Mouse (Mus musculus) olfactory bulb, adult 2 months (tissue): ENCODE measurements around the gene Lrrc1. TPM values are rescaled to one million over a fixed set of nuclear protein-coding genes. Genes with fewer than 3 reads are reported as not detected.

ENCODE experiments used
- H3K27ac ChIP-seq: fragments of 200-500 bp; 2 replicates; pipeline ENCODE4 v1.5.1; 2012; ENCODE audit warnings: low read depth, low read length; ENCODE audit not compliant: insufficient read depth
- H3K4me1 ChIP-seq: fragments of 200-500 bp; 2 replicates; pipeline ENCODE4 v1.6.1; 2012; ENCODE audit warnings: low read length; ENCODE audit not compliant: control insufficient read depth, insufficient read depth
- H3K4me3 ChIP-seq: fragments of 200-500 bp; 2 replicates; pipeline ENCODE4 v1.5.1; 2012; ENCODE audit warnings: mild to moderate bottlenecking, low read depth, low read length, moderate library complexity; ENCODE audit not compliant: insufficient read depth
- CTCF ChIP-seq: fragments of 200-500 bp; IDR thresholded peaks from 2 replicates; pipeline ENCODE4 v1.5.1; 2012; ENCODE audit warnings: low read depth, mild to moderate bottlenecking, low read length, moderate library complexity; ENCODE audit not compliant: insufficient read depth
- POLR2A ChIP-seq: fragments of 200-500 bp; IDR thresholded peaks from 2 replicates; pipeline ENCODE4 v1.6.1; 2012; ENCODE audit warnings: mild to moderate bottlenecking, low read depth, low read length, moderate library complexity; ENCODE audit not compliant: insufficient read depth
- WGBS: fragments of 180-500 bp; shearing (Covaris S2); methylation state at CpG from one replicate; pipeline ENCODE4 v1.1.7; 2018; 5-methylcytosine and 5-hydroxymethylcytosine counted together
- polyA plus RNA-seq: library from polyadenylated mRNA; stranded (reverse); fragments of >200 nt; gene quantifications from 2 replicates; pipeline ENCODE4 v1.2.4, GENCODE M21; 2012; ENCODE audit warnings: low replicate concordance; ENCODE audit not compliant: missing spikeins, insufficient read depth, insufficient read length

Lrrc1 gene
- polyA plus RNA-seq, 1 experiment: not detected

GRCm38 (mm10) chr9:77384651-77385050 lies 160.0 kb downstream of the Lrrc1 start:
- WGBS: 91% methylated on average over 9 of the region's 9 CpGs
- TF ChIP-seq POLR2A (no peak), CTCF (no peak)
- no peaks in the 10 kb centered on the region for H3K4me1 ChIP-seq
- H3K4me3 ChIP-seq: no peak overlapping the region
- no peak overlapping the region for H3K27ac ChIP-seq

GRCm38 (mm10) chr9:77383951-77384350 lies 160.7 kb downstream of the Lrrc1 start:
- TF ChIP-seq CTCF (no peak), POLR2A (no peak)
- Histone ChIP-seq H3K4me1 (no peaks in the 10 kb centered on the region), H3K27ac (no peak overlapping the region), H3K4me3 (no peak overlapping the region)
- WGBS: 85% methylated on average over 4 of the region's 4 CpGs

GRCm38 (mm10) chr9:77382514-77382913 lies 162.2 kb downstream of the Lrrc1 start:
- Histone ChIP-seq H3K4me3 (no peak overlapping the region), H3K27ac (no peak overlapping the region), H3K4me1 (no peaks in the 10 kb centered on the region)
- no peak for TF ChIP-seq POLR2A
- no peak for TF ChIP-seq CTCF
- WGBS: 93% methylated on average over 3 of the region's 3 CpGs

- Histone ChIP-seq H3K4me3 (no peak overlapping the region), H3K27ac (no peak overlapping the region), H3K4me1 (0 out of 2 replicates have a peak, but pooled peaks cover 1% of the 10 kb centered on the region)
- WGBS: 5% methylated on average over 5 of the region's 5 CpGs
- TF ChIP-seq CTCF (peak; percentile 74), POLR2A (no peak)
These were observed 163.1 kb downstream of the Lrrc1 start for GRCm38 (mm10) chr9:77381565-77381964.

Other genes starting within 250 kb of the Lrrc1 start
- not detected in 2 replicates for gene Mlip, start 191.9 kb downstream of the Lrrc1 start, polyA plus RNA-seq
- not detected in 2 replicates for gene Klhl31, start 91.6 kb upstream of the Lrrc1 start, polyA plus RNA-seq
- gene Gclc, start 209.7 kb upstream of the Lrrc1 start, polyA plus RNA-seq: not detected in 2 replicates